Mouse (Mus musculus): Measurements from ENCODE around the gene Slc6a17.

DNA sequence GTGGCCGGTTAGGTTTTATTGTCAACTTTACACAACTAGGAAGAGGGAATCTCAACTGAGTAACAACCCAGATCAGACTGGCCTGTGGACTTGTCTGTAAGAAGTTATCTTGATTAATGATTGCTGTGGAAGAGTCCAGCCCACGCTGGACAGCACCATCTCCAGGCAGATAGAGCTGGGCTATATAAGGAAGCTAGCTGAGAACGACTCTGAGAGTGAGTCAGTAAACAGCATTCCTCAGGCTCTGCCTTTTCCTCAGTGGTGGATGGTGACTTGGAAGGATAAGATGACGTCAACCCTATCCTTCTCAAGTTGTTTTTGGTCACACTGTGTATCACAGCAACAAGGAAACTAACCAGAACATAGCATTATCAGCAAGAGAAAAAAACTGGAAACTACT, 29.2 kb downstream of the Slc6a17 start:
- TF ChIP-seq CTCF (IDR thresholded peaks at IDR 0.05; ENCODE audit: control insufficient read depth, insufficient read depth, insufficient read length) (no peak), MAX (IDR thresholded peaks at IDR 0.05) (no peak)

All from C2C12 (cell line).